Mouse (Mus musculus): ENCODE results near the gene Olfr1440.

Olfr1440 gene

GRCm38 (mm10) chr19:12386979-12387378, at the start of gene Olfr1440:
Olfr1440 (plus strand) TSS chr19:12387279.
- no peak for DNase-seq (ENCODE audit: low read depth, low spot score)

GRCm38 (mm10) chr19:12373004-12373403, 14.1 kb upstream of the Olfr1440 start:
- DNase-seq (ENCODE audit: low read depth, low spot score), result no peak

- no peak for DNase-seq (ENCODE audit: low read depth, low spot score)
Measured at GRCm38 (mm10) chr19:12374465-12375025, 12.5 kb upstream of the Olfr1440 start.

- no peak for DNase-seq (ENCODE audit: low read depth, low spot score)
Measured at GRCm38 (mm10) chr19:12413737-12414136, 26.7 kb downstream of the Olfr1440 start.

- DNase-seq (ENCODE audit: low read depth, low spot score), result no peak
Measured at GRCm38 (mm10) chr19:12417361-12417760, 30.3 kb downstream of the Olfr1440 start, which contains the start of gene Olfr1441. Olfr1441 (plus strand) TSS chr19:12417433.

GRCm38 (mm10) chr19:12418312-12418711, 31.2 kb downstream of the Olfr1440 start:
- no peak for DNase-seq (ENCODE audit: low read depth, low spot score)

GRCm38 (mm10) chr19:12420555-12420954, 33.5 kb downstream of the Olfr1440 start:
- no peak for DNase-seq (ENCODE audit: low read depth, low spot score)

- DNase-seq (ENCODE audit: low read depth, low spot score), result no peak
Measured at GRCm38 (mm10) chr19:12421680-12422079, 34.6 kb downstream of the Olfr1440 start.

- no peak for DNase-seq (ENCODE audit: low read depth, low spot score)
Measured at GRCm38 (mm10) chr19:12427101-12427500, 40.0 kb downstream of the Olfr1440 start.

GRCm38 (mm10) chr19:12427605-12428004, 40.5 kb downstream of the Olfr1440 start, which contains the start of gene Pfpl:
Pfpl (plus strand) TSS chr19:12427905.
- DNase-seq (ENCODE audit: low read depth, low spot score), result no peak

- no peak for DNase-seq (ENCODE audit: low read depth, low spot score)
Measured at GRCm38 (mm10) chr19:12433033-12433432, 46.0 kb downstream of the Olfr1440 start.

GRCm38 (mm10) chr19:12435011-12435416, 47.9 kb downstream of the Olfr1440 start:
- DNase-seq (ENCODE audit: low read depth, low spot score), result no peak

GRCm38 (mm10) chr19:12435750-12436524, 48.9 kb downstream of the Olfr1440 start:
- no peak for DNase-seq (ENCODE audit: low read depth, low spot score)

- DNase-seq (ENCODE audit: low read depth, low spot score), result no peak
Measured at GRCm38 (mm10) chr19:12439581-12439980, 52.5 kb downstream of the Olfr1440 start.

- DNase-seq (ENCODE audit: low read depth, low spot score), result no peak
Measured at GRCm38 (mm10) chr19:12440103-12440725, 53.1 kb downstream of the Olfr1440 start.

GRCm38 (mm10) chr19:12442560-12442959, 55.5 kb downstream of the Olfr1440 start:
- DNase-seq (ENCODE audit: low read depth, low spot score), result no peak

- DNase-seq (ENCODE audit: low read depth, low spot score), result no peak
Measured at GRCm38 (mm10) chr19:12445014-12445413, 57.9 kb downstream of the Olfr1440 start.

Data from c-Kit-negative CD71-positive TER-119-positive erythroid progenitor cells, embryonic 14.5 days (primary cell).